Mouse (Mus musculus) kidney, embryonic 16.5 days (tissue): Measurements from ENCODE around the gene Ccnd2. TPM values are rescaled to one million over a fixed set of nuclear protein-coding genes. Genes with fewer than 3 reads are reported as not detected.
A peak's percentile ranks its signal among the peaks of the same experiment; 100 is the strongest.

ENCODE experiments used
- ATAC-seq: fragments of 200-750 bp; cut with Nextera tagmentation; 2 replicates; pipeline ENCODE4 v1.8.0; 2017; ENCODE audit warnings: moderate TSS enrichment; ENCODE audit not compliant: low FRiP score, low TSS enrichment
- H3K27ac ChIP-seq: fragments of 300-500 bp; sonication (generic); 2 replicates; pipeline ENCODE4 v1.5.1; 2014; ENCODE audit warnings: low read length
- H3K27me3 ChIP-seq: fragments of 300-500 bp; sonication (generic); 2 replicates; pipeline ENCODE4 v1.6.1; 2014; ENCODE audit warnings: low read length, control low read depth, mixed read lengths; ENCODE audit not compliant: insufficient read depth
- H3K36me3 ChIP-seq: fragments of 300-500 bp; sonication (generic); 2 replicates; pipeline ENCODE4 v1.6.1; 2014; ENCODE audit warnings: low read length, control low read depth, mixed read lengths; ENCODE audit not compliant: insufficient read depth
- H3K4me1 ChIP-seq: fragments of 300-500 bp; sonication (generic); 2 replicates; pipeline ENCODE4 v1.6.1; 2014; ENCODE audit warnings: low read length, control low read depth, mixed read lengths; ENCODE audit not compliant: insufficient read depth
- H3K4me2 ChIP-seq: fragments of 300-500 bp; sonication (generic); replicated peaks from 2 replicates; pipeline ENCODE4 v1.6.1; 2014; ENCODE audit warnings: low read depth, low read length
- H3K4me3 ChIP-seq: fragments of 300-500 bp; sonication (generic); 2 replicates; pipeline ENCODE4 v1.5.1; 2014; ENCODE audit warnings: mild to moderate bottlenecking, low read length
- H3K9ac ChIP-seq: fragments of 300-500 bp; sonication (generic); replicated peaks from 2 replicates; pipeline ENCODE4 v1.6.1; 2014; ENCODE audit warnings: low read length
- H3K9me3 ChIP-seq: fragments of 300-500 bp; sonication (generic); 2 replicates; pipeline ENCODE4 v1.6.1; 2016; ENCODE audit warnings: low read length, control low read depth
- WGBS: fragments of 180-500 bp; shearing (Covaris S2); extraction: QIAGEN DNeasy Blood & Tissue Kit; methylation state at CpG from one replicate; pipeline ENCODE4 v1.1.7; 2014; 5-methylcytosine and 5-hydroxymethylcytosine counted together
- polyA plus RNA-seq: library from polyadenylated mRNA; unstranded; fragments of >200 nt; fragmentation: Nextera tagmentation; extraction: Ambion mirVana; gene quantifications from 2 replicates; pipeline ENCODE4 v1.2.1, GENCODE M21; 2015

Gene Ccnd2
- 600 and 665 TPM in 2 replicates for polyA plus RNA-seq

GRCm38 (mm10) chr6:127152106-127152951 lies at the start of gene Ccnd2:
Ccnd2 (minus strand) TSS chr6:127152193.
- H3K4me3 ChIP-seq = peak within 1 kb of the TSS; percentile 78
- H3K36me3 ChIP-seq = no peaks in the 10 kb centered on the region
- peak; percentile 77 for ATAC-seq
- peak within 1 kb of the TSS; percentile 69 for H3K9ac ChIP-seq
- H3K27me3 ChIP-seq = 0 out of 2 replicates have a peak, but pooled peaks cover 3% of the 10 kb centered on the region
- peak within 1 kb of the TSS; percentile 79 for H3K4me2 ChIP-seq
- WGBS = under 1% methylated on average over 38 of the region's 40 CpGs
- peak within 1 kb of the TSS; percentile 93 for H3K27ac ChIP-seq
- peaks cover 35% of the 10 kb centered on the region for H3K4me1 ChIP-seq
- no peaks in the 10 kb centered on the region for H3K9me3 ChIP-seq

GRCm38 (mm10) chr6:127196985-127197384 lies 45.0 kb upstream of the Ccnd2 start:
- Histone ChIP-seq H3K4me1 (no peaks in the 10 kb centered on the region), H3K4me2 (no peak overlapping the region), H3K9ac (no peak overlapping the region), H3K4me3 (no peak overlapping the region), H3K27ac (no peak overlapping the region), H3K27me3 (no peaks in the 10 kb centered on the region), H3K9me3 (no peaks in the 10 kb centered on the region), H3K36me3 (no peaks in the 10 kb centered on the region)
- no peak for ATAC-seq
- 68% methylated on average over 2 of the region's 2 CpGs for WGBS

- Histone ChIP-seq H3K4me1 (peaks cover 29% of the 10 kb centered on the region), H3K27me3 (no peaks in the 10 kb centered on the region), H3K27ac (no peak overlapping the region), H3K4me3 (no peak overlapping the region), H3K36me3 (no peaks in the 10 kb centered on the region), H3K4me2 (no peak overlapping the region), H3K9ac (no peak overlapping the region), H3K9me3 (no peaks in the 10 kb centered on the region)
- ATAC-seq = peak; percentile 41; the same call in 1 of the 2 replicates
- WGBS = 56% methylated on average over 12 of the region's 12 CpGs
Observed at GRCm38 (mm10) chr6:127181296-127181695, 29.3 kb upstream of the Ccnd2 start.

DNA sequence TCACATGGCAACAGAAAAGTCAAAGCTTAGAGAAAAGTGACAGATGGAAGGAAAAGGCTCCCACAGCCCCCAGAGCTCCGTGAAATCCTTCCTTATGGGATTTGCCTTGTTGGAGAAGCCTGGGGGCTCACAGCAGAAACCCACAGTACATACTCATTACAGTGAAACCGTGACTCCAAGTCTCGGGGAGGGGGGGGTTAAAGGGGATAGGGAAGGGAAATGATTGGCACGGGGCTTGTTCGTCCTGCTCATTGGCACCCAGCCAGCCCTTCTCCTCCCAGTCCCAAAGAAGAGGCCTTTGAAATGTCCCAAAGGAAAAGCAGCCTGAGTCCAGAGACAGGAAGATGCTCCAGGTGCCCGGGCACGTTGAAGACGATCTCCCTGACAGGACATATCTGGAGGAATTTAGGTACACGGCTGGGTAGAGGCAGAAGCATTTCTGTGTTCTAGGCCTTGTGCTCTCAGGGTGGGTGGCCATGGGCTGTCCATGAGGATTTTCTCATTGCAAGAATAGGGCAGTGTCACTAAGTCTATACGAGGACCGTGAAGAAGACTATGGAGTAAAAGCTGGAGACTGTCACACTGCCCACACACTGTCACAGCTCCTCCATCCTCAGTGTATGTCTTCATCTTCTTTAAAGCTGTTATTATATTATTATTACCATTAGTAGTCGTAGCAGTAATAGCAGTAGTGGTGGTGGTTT lies 27.2 kb upstream of the Ccnd2 start:
- H3K36me3 ChIP-seq = no peaks in the 10 kb centered on the region
- H3K9me3 ChIP-seq = no peaks in the 10 kb centered on the region
- H3K4me3 ChIP-seq = no peak overlapping the region
- no peak overlapping the region for H3K9ac ChIP-seq
- peaks cover 17% of the 10 kb centered on the region for H3K4me1 ChIP-seq
- no peak for ATAC-seq
- H3K4me2 ChIP-seq = no peak overlapping the region
- no peak overlapping the region for H3K27ac ChIP-seq
- no peaks in the 10 kb centered on the region for H3K27me3 ChIP-seq
- 54% methylated on average over 12 of the region's 12 CpGs for WGBS

- H3K27me3 ChIP-seq = no peaks in the 10 kb centered on the region
- H3K4me1 ChIP-seq = peaks cover 17% of the 10 kb centered on the region
- peak overlapping the region; percentile 57; the same call in 1 of the 2 replicates for H3K27ac ChIP-seq
- no peaks in the 10 kb centered on the region for H3K9me3 ChIP-seq
- 0 out of 2 replicates have a peak, but pooled peaks have one; percentile 41 for ATAC-seq
- no peaks in the 10 kb centered on the region for H3K36me3 ChIP-seq
- H3K4me3 ChIP-seq = no peak overlapping the region
- no peak overlapping the region for H3K4me2 ChIP-seq
- WGBS = 44% methylated on average over 7 of the region's 7 CpGs
- H3K9ac ChIP-seq = no peak overlapping the region
Observed at GRCm38 (mm10) chr6:127177962-127178361, 26.0 kb upstream of the Ccnd2 start.

- Histone ChIP-seq H3K9me3 (no peaks in the 10 kb centered on the region), H3K4me3 (no peak overlapping the region), H3K27ac (peak overlapping the region; percentile 57; the same call in 1 of the 2 replicates), H3K4me2 (no peak overlapping the region), H3K36me3 (no peaks in the 10 kb centered on the region), H3K27me3 (no peaks in the 10 kb centered on the region), H3K4me1 (peaks cover 17% of the 10 kb centered on the region), H3K9ac (no peak overlapping the region)
- 50% methylated on average over 4 of the region's 4 CpGs for WGBS
- ATAC-seq = peak; percentile 59; the same call in 1 of the 2 replicates
Observed at GRCm38 (mm10) chr6:127177441-127177840, 25.4 kb upstream of the Ccnd2 start.

DNA sequence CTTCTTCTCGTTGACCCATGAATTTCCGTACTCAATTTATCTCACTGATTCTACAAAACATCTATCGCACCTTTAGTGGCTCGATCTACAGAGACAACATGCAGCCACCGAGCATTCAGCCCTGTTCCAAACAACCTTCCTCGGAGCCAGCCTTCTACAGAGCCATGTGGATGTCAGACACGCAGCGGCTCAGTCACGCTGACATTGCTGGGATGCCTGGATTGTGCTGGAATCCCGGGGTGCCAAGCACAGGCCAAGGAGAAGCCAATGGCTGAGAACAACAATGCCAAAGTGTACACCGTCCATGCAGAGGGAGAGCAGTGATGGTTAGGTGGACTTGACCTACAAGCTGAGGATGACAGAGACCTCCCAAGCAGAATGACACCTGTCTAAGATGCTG lies 20.5 kb upstream of the Ccnd2 start:
- ATAC-seq = no peak
- H3K4me1 ChIP-seq = peaks cover 9% of the 10 kb centered on the region
- no peaks in the 10 kb centered on the region for H3K9me3 ChIP-seq
- no peak overlapping the region for H3K4me3 ChIP-seq
- no peak overlapping the region for H3K27ac ChIP-seq
- WGBS = 83% methylated on average over 11 of the region's 11 CpGs
- H3K27me3 ChIP-seq = no peaks in the 10 kb centered on the region
- H3K36me3 ChIP-seq = no peaks in the 10 kb centered on the region
- no peak overlapping the region for H3K9ac ChIP-seq
- H3K4me2 ChIP-seq = no peak overlapping the region

DNA sequence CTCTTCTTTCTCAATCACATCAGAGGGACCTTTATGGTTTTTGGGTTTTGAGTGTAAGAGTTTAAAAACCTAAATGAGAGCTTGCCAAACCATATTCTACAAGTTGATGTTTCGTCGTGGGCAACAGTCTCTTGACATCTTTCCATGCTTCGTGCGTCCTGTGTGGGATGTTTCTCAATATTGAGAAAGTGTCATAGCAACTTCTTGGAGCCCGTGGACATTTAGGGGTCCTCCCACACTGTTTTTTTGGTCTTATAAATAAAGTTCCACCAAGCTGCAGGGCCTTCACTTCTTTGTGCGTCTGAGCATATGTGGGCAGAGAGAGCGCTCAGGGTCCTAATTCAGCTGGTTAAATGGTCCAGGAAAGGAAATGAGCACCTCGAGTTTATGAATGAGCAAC lies 18.7 kb upstream of the Ccnd2 start:
- Histone ChIP-seq H3K4me1 (no peaks in the 10 kb centered on the region), H3K27ac (no peak overlapping the region), H3K4me2 (no peak overlapping the region), H3K36me3 (no peaks in the 10 kb centered on the region), H3K27me3 (no peaks in the 10 kb centered on the region), H3K9ac (no peak overlapping the region), H3K9me3 (no peaks in the 10 kb centered on the region), H3K4me3 (no peak overlapping the region)
- WGBS = 78% methylated on average over 8 of the region's 8 CpGs
- ATAC-seq = no peak

DNA sequence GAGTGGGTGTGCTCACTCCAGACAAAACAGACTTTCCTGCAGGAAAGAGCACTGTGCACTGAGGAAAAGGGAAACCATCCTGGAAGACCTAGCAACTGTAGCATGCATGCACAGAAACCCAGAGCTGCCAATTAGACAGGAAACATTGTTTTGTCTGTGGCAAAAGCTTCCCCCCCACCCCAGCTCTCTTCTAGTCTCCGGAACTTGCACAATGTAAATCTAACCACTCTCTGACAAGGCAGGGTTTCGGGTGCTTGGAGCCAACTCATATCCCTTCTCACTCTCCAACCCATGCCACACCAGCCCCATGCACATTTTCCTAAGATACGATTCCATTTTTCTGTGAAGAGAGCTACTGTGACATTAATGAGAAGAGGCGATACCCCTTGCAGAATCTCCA lies 13.7 kb upstream of the Ccnd2 start:
- Histone ChIP-seq H3K9ac (no peak overlapping the region), H3K4me3 (no peak overlapping the region), H3K4me1 (no peaks in the 10 kb centered on the region), H3K27me3 (no peaks in the 10 kb centered on the region), H3K9me3 (no peaks in the 10 kb centered on the region), H3K36me3 (no peaks in the 10 kb centered on the region), H3K4me2 (no peak overlapping the region), H3K27ac (no peak overlapping the region)
- 63% methylated on average over 4 of the region's 4 CpGs for WGBS
- ATAC-seq = 0 out of 2 replicates have a peak, but pooled peaks have one; percentile 42
